Mouse (Mus musculus): Measurements from ENCODE around the gene Olfr548-ps1. TPM values are rescaled to one million over a fixed set of nuclear protein-coding genes. Genes with fewer than 3 reads are reported as not detected.

The Olfr548-ps1 gene
- polyA plus RNA-seq, 1 experiment: not detected

GRCm38 (mm10) chr7:102512814-102513435, 27.8 kb upstream of the Olfr548-ps1 start:
- Histone ChIP-seq H3K4me1 (ENCODE audit: control insufficient read depth, insufficient read depth, low read length) (peaks cover 4% of the 10 kb centered on the region), H3K4me3 (ENCODE audit: insufficient read depth, low read depth, low read length) (peak overlapping the region; percentile 60), H3K27ac (ENCODE audit: insufficient read depth, low read depth, low read length) (no peak overlapping the region)
- under 1% methylated on average over 54 of the region's 54 CpGs for WGBS
- TF ChIP-seq CTCF (IDR thresholded peaks at IDR 0.05; ENCODE audit: insufficient read depth, low read depth, low read length) (peak; percentile 85; the same call in 1 of the 2 replicates), POLR2A (IDR thresholded peaks at IDR 0.05; ENCODE audit: insufficient read depth, low read depth, low read length) (no peak)

GRCm38 (mm10) chr7:102514144-102514543, 26.6 kb upstream of the Olfr548-ps1 start:
- WGBS: 83% methylated on average over 4 of the region's 4 CpGs
- H3K4me1 ChIP-seq (ENCODE audit: control insufficient read depth, insufficient read depth, low read length): peaks cover 4% of the 10 kb centered on the region
- no peak overlapping the region for H3K27ac ChIP-seq (ENCODE audit: insufficient read depth, low read depth, low read length)
- H3K4me3 ChIP-seq (ENCODE audit: insufficient read depth, low read depth, low read length): no peak overlapping the region
- no peak for TF ChIP-seq POLR2A (IDR thresholded peaks at IDR 0.05; ENCODE audit: insufficient read depth, low read depth, low read length)
- TF ChIP-seq CTCF (IDR thresholded peaks at IDR 0.05; ENCODE audit: insufficient read depth, low read depth, low read length): no peak

- TF ChIP-seq CTCF (IDR thresholded peaks at IDR 0.05; ENCODE audit: insufficient read depth, low read depth, low read length) (no peak), POLR2A (IDR thresholded peaks at IDR 0.05; ENCODE audit: insufficient read depth, low read depth, low read length) (no peak)
- H3K27ac ChIP-seq (ENCODE audit: insufficient read depth, low read depth, low read length): no peak overlapping the region
- H3K4me3 ChIP-seq (ENCODE audit: insufficient read depth, low read depth, low read length): no peak overlapping the region
- H3K4me1 ChIP-seq (ENCODE audit: control insufficient read depth, insufficient read depth, low read length): peaks cover 4% of the 10 kb centered on the region
- 47% methylated on average over 10 of the region's 10 CpGs for WGBS
These were observed 24.2 kb upstream of the Olfr548-ps1 start for GRCm38 (mm10) chr7:102516261-102517050.

GRCm38 (mm10) chr7:102517051-102517335, 23.7 kb upstream of the Olfr548-ps1 start:
- WGBS: 27% methylated on average over 2 of the region's 2 CpGs
- TF ChIP-seq POLR2A (IDR thresholded peaks at IDR 0.05; ENCODE audit: insufficient read depth, low read depth, low read length) (no peak), CTCF (IDR thresholded peaks at IDR 0.05; ENCODE audit: insufficient read depth, low read depth, low read length) (no peak)
- H3K4me1 ChIP-seq (ENCODE audit: control insufficient read depth, insufficient read depth, low read length): peaks cover 4% of the 10 kb centered on the region
- no peak overlapping the region for H3K27ac ChIP-seq (ENCODE audit: insufficient read depth, low read depth, low read length)
- no peak overlapping the region for H3K4me3 ChIP-seq (ENCODE audit: insufficient read depth, low read depth, low read length)

- Histone ChIP-seq H3K4me3 (ENCODE audit: insufficient read depth, low read depth, low read length) (no peak overlapping the region), H3K27ac (ENCODE audit: insufficient read depth, low read depth, low read length) (no peak overlapping the region), H3K4me1 (ENCODE audit: control insufficient read depth, insufficient read depth, low read length) (no peaks in the 10 kb centered on the region)
- 86% methylated on average over 1 of the region's 1 CpGs for WGBS
- TF ChIP-seq CTCF (IDR thresholded peaks at IDR 0.05; ENCODE audit: insufficient read depth, low read depth, low read length) (no peak), POLR2A (IDR thresholded peaks at IDR 0.05; ENCODE audit: insufficient read depth, low read depth, low read length) (no peak)
These were observed 11.6 kb upstream of the Olfr548-ps1 start for GRCm38 (mm10) chr7:102529052-102529451.

- WGBS: 80% methylated on average over 1 of the region's 1 CpGs
- no peak for TF ChIP-seq CTCF (IDR thresholded peaks at IDR 0.05; ENCODE audit: insufficient read depth, low read depth, low read length)
- TF ChIP-seq POLR2A (IDR thresholded peaks at IDR 0.05; ENCODE audit: insufficient read depth, low read depth, low read length): no peak
- H3K4me1 ChIP-seq (ENCODE audit: control insufficient read depth, insufficient read depth, low read length): no peaks in the 10 kb centered on the region
- no peak within 1 kb of the TSS for H3K4me3 ChIP-seq (ENCODE audit: insufficient read depth, low read depth, low read length)
- H3K27ac ChIP-seq (ENCODE audit: insufficient read depth, low read depth, low read length): no peak within 1 kb of the TSS
These were observed 6.2 kb upstream of the Olfr548-ps1 start, which contains the start of gene Olfr547 for GRCm38 (mm10) chr7:102534449-102534848. Gene Olfr547 (plus strand): TSS chr7:102534749.

GRCm38 (mm10) chr7:102541251-102541650, 555 bp downstream of the Olfr548-ps1 start:
- TF ChIP-seq POLR2A (IDR thresholded peaks at IDR 0.05; ENCODE audit: insufficient read depth, low read depth, low read length) (no peak), CTCF (IDR thresholded peaks at IDR 0.05; ENCODE audit: insufficient read depth, low read depth, low read length) (no peak)
- Histone ChIP-seq H3K4me3 (ENCODE audit: insufficient read depth, low read depth, low read length) (no peak overlapping the region), H3K4me1 (ENCODE audit: control insufficient read depth, insufficient read depth, low read length) (no peaks in the 10 kb centered on the region), H3K27ac (ENCODE audit: insufficient read depth, low read depth, low read length) (no peak overlapping the region)
- 75% methylated on average over 3 of the region's 3 CpGs for WGBS

- TF ChIP-seq CTCF (IDR thresholded peaks at IDR 0.05; ENCODE audit: insufficient read depth, low read depth, low read length): no peak
- Histone ChIP-seq H3K4me1 (ENCODE audit: control insufficient read depth, insufficient read depth, low read length) (no peaks in the 10 kb centered on the region), H3K27ac (ENCODE audit: insufficient read depth, low read depth, low read length) (no peak within 1 kb of the TSS), H3K4me3 (ENCODE audit: insufficient read depth, low read depth, low read length) (no peak within 1 kb of the TSS)
- 96% methylated on average over 3 of the region's 3 CpGs for WGBS
These were observed 8.9 kb downstream of the Olfr548-ps1 start, which contains the start of gene Olfr549 for GRCm38 (mm10) chr7:102549570-102549969. Gene Olfr549 (plus strand): TSS chr7:102549870.

- 85% methylated on average over 3 of the region's 3 CpGs for WGBS
- H3K27ac ChIP-seq (ENCODE audit: insufficient read depth, low read depth, low read length): no peak overlapping the region
- H3K4me1 ChIP-seq (ENCODE audit: control insufficient read depth, insufficient read depth, low read length): no peaks in the 10 kb centered on the region
- no peak overlapping the region for H3K4me3 ChIP-seq (ENCODE audit: insufficient read depth, low read depth, low read length)
- TF ChIP-seq POLR2A (IDR thresholded peaks at IDR 0.05; ENCODE audit: insufficient read depth, low read depth, low read length) (no peak), CTCF (IDR thresholded peaks at IDR 0.05; ENCODE audit: insufficient read depth, low read depth, low read length) (no peak)
These were observed 12.6 kb downstream of the Olfr548-ps1 start for GRCm38 (mm10) chr7:102553279-102553678.
